Mouse (Mus musculus) small intestine, adult 2 months (tissue): ENCODE results near the gene Hpcal4. TPM values are rescaled to one million over a fixed set of nuclear protein-coding genes. Genes with fewer than 3 reads are reported as not detected.

Experiments
- H3K27ac ChIP-seq: fragments of 200-500 bp; 2 replicates; pipeline ENCODE4 v1.5.1; 2012; ENCODE audit warnings: low read depth, low read length, control low read depth, inconsistent platforms; ENCODE audit not compliant: insufficient read depth
- H3K27me3 ChIP-seq: fragments of 200-500 bp; 2 replicates; pipeline ENCODE4 v1.6.1; 2012; ENCODE audit warnings: mild to moderate bottlenecking, moderate library complexity, low read length, inconsistent platforms; ENCODE audit not compliant: control insufficient read depth, insufficient read depth
- H3K36me3 ChIP-seq: fragments of 200-500 bp; 2 replicates; pipeline ENCODE4 v1.6.1; 2012; ENCODE audit warnings: mild to moderate bottlenecking, low read length, control low read depth, inconsistent platforms; ENCODE audit not compliant: control insufficient read depth, insufficient read depth
- H3K4me1 ChIP-seq: fragments of 200-500 bp; 2 replicates; pipeline ENCODE4 v1.6.1; 2012; ENCODE audit warnings: low read length, inconsistent platforms, mixed read lengths; ENCODE audit not compliant: control insufficient read depth, insufficient read depth, insufficient read length
- H3K4me3 ChIP-seq: fragments of 200-500 bp; 2 replicates; pipeline ENCODE4 v1.5.1; 2012; ENCODE audit warnings: low read depth, mild to moderate bottlenecking, control low read depth, inconsistent platforms, low read length, moderate library complexity
- CTCF ChIP-seq: fragments of 200-500 bp; IDR thresholded peaks from 2 replicates; pipeline ENCODE4 v1.5.1; 2012; ENCODE audit warnings: low read depth, mild to moderate bottlenecking, control low read depth, inconsistent platforms, low read length, moderate library complexity, mixed read lengths; ENCODE audit not compliant: insufficient replicate concordance, insufficient read length; ENCODE audit errors: extremely low read depth
- POLR2A ChIP-seq: fragments of 200-500 bp; IDR thresholded peaks from 2 replicates; pipeline ENCODE4 v1.6.1; 2012; ENCODE audit warnings: low read depth, mild to moderate bottlenecking, control low read depth, inconsistent platforms, low read length, moderate library complexity
- WGBS: fragments of 180-500 bp; shearing (Covaris S2); methylation state at CpG from one replicate; pipeline ENCODE4 v1.1.7; 2018; 5-methylcytosine and 5-hydroxymethylcytosine counted together
- polyA plus RNA-seq: library from polyadenylated mRNA; depleted of rRNA; stranded (reverse); fragments of >200 nt; gene quantifications from 2 replicates; pipeline ENCODE4 v1.2.3, GENCODE M21; 2012

Hpcal4 gene
- polyA plus RNA-seq, 1 experiment = 0.20 TPM

DNA sequence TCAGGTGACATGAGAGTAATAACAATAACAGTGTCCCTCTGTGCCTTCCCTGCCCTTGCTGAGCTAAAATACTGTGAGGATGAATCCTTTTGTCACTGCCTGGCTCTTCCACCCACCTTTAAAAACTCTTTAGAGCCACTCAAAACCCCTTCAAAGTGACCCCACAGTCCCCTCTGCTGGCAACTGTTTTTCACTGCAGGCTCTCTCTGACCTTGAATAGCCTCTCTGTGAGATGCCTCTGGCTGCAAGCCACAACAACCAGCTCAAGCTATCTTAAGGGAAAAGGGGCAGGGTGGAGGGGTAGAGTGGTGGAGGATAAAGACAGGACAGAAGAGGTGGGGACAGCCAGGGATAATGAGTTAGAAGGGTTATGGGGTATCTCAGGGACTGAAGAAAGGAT, 11.2 kb upstream of the Hpcal4 start:
- Histone ChIP-seq H3K36me3 (no peaks in the 10 kb centered on the region), H3K4me1 (no peaks in the 10 kb centered on the region), H3K27me3 (no peaks in the 10 kb centered on the region), H3K27ac (no peak overlapping the region), H3K4me3 (no peak overlapping the region)
- no peak for TF ChIP-seq CTCF
- TF ChIP-seq POLR2A = no peak

- no peaks in the 10 kb centered on the region for H3K36me3 ChIP-seq
- H3K27me3 ChIP-seq = peaks cover 28% of the 10 kb centered on the region
- H3K4me1 ChIP-seq = peaks cover 9% of the 10 kb centered on the region
- H3K4me3 ChIP-seq = peak overlapping the region; percentile 52
- no peak overlapping the region for H3K27ac ChIP-seq
- no peak for TF ChIP-seq POLR2A
- TF ChIP-seq CTCF = no peak
- WGBS = 8% methylated on average over 44 of the region's 44 CpGs
Measured at GRCm38 (mm10) chr4:123183239-123184056, 421 bp downstream of the Hpcal4 start.

DNA sequence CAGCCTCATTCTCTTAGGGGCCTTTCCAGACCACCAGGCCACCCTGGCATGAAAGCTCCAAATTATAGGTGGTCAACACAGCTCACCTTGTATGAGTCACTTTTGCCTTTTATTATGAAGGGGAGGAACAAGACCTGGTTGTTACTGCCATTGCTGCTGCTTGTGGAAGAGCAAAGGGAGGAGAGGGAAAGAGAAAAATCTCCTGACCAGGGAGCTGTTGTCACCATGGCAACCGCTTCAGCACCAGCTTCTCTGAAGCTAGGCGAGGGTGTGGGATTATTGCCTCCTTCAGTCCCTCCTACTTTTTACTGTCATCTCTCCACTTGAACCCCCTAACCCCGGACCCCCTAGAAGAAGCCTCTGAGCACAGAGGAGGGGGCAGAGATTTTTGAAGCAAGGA, 1.8 kb downstream of the Hpcal4 start:
- Histone ChIP-seq H3K4me1 (peaks cover 9% of the 10 kb centered on the region), H3K27ac (no peak overlapping the region), H3K4me3 (no peak overlapping the region), H3K27me3 (peaks cover 26% of the 10 kb centered on the region), H3K36me3 (no peaks in the 10 kb centered on the region)
- TF ChIP-seq CTCF = no peak
- no peak for TF ChIP-seq POLR2A
- WGBS = 48% methylated on average over 3 of the region's 3 CpGs

- Histone ChIP-seq H3K4me3 (no peak overlapping the region), H3K27me3 (no peaks in the 10 kb centered on the region), H3K27ac (no peak overlapping the region), H3K36me3 (no peaks in the 10 kb centered on the region), H3K4me1 (no peaks in the 10 kb centered on the region)
- TF ChIP-seq POLR2A = no peak
- no peak for TF ChIP-seq CTCF
- 67% methylated on average over 11 of the region's 11 CpGs for WGBS
Measured at GRCm38 (mm10) chr4:123192336-123192735, 9.3 kb downstream of the Hpcal4 start.

- WGBS = 87% methylated on average over 11 of the region's 11 CpGs
- TF ChIP-seq CTCF (no peak), POLR2A (no peak)
- H3K27ac ChIP-seq = no peak overlapping the region
Measured at GRCm38 (mm10) chr4:123193791-123194190, 10.8 kb downstream of the Hpcal4 start.

GRCm38 (mm10) chr4:123196695-123197094, 13.7 kb downstream of the Hpcal4 start:
- Histone ChIP-seq H3K4me1 (no peaks in the 10 kb centered on the region; the same call in 1 of the 2 replicates), H3K27ac (no peak overlapping the region), H3K27me3 (peaks cover 6% of the 10 kb centered on the region), H3K4me3 (no peak overlapping the region), H3K36me3 (no peaks in the 10 kb centered on the region)
- 60% methylated on average over 6 of the region's 6 CpGs for WGBS
- no peak for TF ChIP-seq CTCF
- no peak for TF ChIP-seq POLR2A

More at GRCm38 (mm10) chr4:123193791-123194190, 10.8 kb downstream of the Hpcal4 start:
- Histone ChIP-seq H3K4me1 (no peaks in the 10 kb centered on the region), H3K27me3 (no peaks in the 10 kb centered on the region), H3K36me3 (no peaks in the 10 kb centered on the region), H3K4me3 (no peak overlapping the region)

DNA sequence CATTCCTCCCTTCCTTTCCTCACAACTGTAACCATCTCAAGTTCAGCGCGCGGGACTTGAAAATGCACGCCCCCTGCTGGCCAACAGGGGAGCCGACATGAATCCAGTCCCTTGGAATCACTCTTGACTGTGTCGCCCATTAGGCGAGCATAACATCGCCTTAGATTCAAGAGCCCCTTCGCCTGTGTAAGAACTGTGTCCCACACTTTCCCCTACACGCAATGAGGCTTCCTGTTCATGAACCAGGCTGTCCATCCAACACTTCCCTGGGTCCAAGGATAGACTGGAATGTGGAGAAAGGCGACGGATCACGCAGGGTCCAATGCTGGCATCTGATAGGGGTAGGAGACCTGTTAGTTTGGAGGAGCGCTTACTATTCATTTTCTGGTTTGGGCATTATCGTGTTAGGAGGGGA, 17.8 kb downstream of the Hpcal4 start:
- Histone ChIP-seq H3K27me3 (peaks cover 12% of the 10 kb centered on the region), H3K36me3 (no peaks in the 10 kb centered on the region), H3K4me1 (no peaks in the 10 kb centered on the region; the same call in 1 of the 2 replicates), H3K4me3 (peak overlapping the region; percentile 41), H3K27ac (no peak overlapping the region)
- TF ChIP-seq CTCF (peak; percentile 81; the same call in 1 of the 2 replicates), POLR2A (no peak)
- WGBS = 6% methylated on average over 15 of the region's 15 CpGs
